Mouse (Mus musculus): ENCODE data around the gene Zfp839.

DNA sequence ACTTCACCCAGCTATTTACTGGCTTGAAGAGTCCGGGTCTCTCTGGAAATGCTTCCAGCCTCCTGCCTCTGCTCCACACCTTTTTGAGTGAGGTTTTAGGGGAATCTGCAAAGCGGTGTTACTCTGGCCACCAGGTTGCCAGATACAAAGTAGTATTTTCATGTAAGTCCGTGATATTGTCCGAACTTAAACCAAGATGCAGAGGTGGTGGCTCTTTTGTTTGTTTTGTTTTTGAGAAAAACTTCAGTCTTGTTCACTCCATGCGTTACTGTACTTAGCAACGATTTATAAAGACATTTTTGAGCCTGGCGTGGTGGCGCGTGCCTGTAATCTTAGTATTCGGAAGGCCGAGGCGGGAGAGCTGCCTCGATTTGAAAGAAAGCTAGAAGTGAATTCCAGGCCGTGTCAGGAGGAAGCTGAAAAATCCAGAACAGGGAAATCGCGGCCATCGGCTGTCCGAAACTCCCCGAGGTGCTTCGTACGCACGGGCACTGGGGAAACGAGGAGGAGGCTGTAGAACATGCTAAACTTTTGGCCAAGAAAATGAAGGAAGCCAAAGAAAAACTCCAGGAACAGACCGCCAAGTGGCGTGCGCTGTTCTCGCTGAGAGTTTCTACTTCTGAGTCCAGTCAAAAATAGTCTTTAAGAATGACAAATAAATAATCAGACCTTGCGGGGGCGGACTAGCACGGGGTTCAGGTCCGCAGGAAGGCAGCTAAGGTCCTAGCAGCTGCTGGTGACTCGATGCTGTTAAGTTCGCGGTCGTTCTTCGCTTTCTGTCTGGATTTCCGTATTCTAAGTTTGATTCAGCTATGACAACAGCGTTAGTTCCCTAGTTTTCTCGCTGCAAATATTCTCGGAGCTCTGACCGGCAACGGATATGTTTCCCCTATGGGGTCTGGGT lies 5.6 kb upstream of the Zfp839 start:
- no peak for TF ChIP-seq CTCF (IDR thresholded peaks at IDR 0.05; ENCODE audit: low read depth)
- no peak for TF ChIP-seq EP300 (optimal IDR thresholded peaks at IDR 0.05)
